Mouse (Mus musculus): ENCODE data around the gene Mtrr.

The Mtrr gene

GRCm38 (mm10) chr13:68581747-68582516 is at the start of gene Mtrr, which contains the start of gene Fastkd3:
Mtrr (minus strand) TSS chr13:68582149.
Fastkd3 (plus strand) TSS chr13:68582234.
- DNase-seq (ENCODE audit: low spot score in 2 of 2), result peak; percentile 92

DNA sequence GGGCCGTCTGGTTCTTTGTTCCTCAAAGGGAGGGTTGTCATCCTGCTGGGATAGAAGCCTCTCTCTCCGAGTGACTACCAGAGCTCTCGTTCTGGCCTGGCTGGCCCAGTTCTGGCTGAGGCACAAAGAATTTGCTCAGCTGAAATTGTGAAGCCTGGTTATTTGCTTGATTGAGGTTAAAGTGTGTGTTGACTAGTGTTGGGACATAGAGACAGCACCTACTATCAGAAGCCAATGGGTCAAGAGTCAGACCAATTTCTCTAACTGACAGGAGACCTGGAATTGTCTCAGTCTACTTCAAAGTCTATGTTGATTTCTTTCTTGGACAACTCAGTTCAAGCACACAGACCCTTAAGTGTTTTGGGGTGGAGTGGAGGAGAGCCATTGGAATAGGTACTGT is 45.1 kb upstream of the Mtrr start:
- DNase-seq (ENCODE audit: low spot score in 2 of 2), result no peak

GRCm38 (mm10) chr13:68622792-68623191 is 40.8 kb upstream of the Mtrr start:
- DNase-seq (ENCODE audit: low spot score in 2 of 2), result no peak

DNA sequence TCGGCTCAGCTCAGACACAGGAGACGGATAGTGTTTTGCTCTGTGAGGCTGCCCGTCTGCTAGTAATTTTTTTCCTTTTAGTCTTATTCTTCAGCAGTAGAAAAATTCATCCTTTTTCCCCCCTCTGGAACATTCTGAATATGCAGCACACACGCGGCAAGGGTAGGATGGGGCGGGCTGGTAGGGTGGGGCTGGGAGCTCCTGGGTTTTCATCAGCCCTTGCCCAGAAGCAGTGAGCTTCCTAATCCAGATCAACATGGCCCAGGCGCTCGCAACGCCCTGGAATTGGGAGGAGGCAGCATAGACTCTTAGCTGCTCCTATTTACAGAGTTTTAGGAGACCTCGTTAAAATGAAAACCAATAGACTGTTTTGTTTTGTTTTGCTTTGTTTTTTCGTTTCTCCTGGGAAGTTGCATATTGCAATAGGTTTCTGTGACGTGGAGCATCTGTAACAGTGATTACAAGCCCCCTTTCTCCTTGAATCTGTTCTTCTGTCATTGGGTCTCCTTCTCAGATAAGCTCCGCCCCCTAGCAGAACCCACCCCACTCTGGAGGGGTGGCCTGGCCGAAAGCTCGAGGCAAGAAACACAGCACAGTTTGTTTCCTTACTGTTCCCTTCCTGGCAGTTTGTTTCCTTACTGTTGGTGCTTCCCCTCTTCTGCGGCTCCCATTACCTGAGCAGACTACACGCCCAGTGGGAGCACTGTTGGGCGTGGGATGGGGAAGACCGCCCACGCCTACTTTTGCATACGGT is 25.9 kb upstream of the Mtrr start:
- no peak for DNase-seq (ENCODE audit: low spot score in 2 of 2)

DNA sequence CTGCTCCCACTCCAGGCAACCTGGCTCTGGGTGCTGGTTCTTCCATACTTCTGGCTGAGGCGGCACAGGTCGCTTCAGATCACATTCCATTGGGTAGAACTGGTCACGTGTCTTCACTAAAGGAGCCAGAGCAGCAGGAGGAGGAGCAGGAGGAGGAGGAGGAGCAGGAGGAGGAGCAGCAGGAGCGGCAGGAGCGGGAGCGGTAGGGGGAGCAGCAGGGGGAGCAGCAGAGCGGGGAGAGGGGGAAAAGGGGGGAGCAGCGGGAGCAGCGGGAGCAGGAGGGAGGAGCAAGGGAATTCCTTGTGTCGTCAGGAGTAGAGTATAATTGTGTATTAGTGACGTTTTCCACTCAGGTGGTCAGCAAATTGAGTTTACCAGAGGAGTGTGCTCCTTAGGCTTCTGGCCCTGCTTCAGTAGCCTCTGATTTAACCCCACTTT is 23.8 kb upstream of the Mtrr start:
- DNase-seq (ENCODE audit: low spot score in 2 of 2), result no peak

DNA sequence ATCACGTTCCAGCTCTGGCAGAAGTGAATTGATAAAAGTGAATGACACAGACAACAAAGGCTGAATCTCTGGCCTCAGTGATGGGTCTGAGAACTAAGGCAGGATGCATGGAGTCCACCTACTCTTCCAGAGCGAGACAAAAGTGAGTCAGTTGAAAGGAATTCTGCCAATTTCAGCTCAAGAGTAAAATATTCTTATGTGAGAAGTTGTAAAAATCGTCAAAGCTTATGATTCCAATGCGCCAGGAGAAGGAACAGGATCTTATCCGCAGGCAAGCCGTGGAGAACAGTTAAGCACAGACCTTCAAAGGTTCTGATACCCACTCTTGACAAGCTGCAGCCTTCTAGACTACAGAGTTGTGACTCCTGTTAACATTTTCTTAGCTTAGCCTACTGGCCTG is 21.1 kb upstream of the Mtrr start:
- DNase-seq (ENCODE audit: low spot score in 2 of 2), result no peak

GRCm38 (mm10) chr13:68601184-68601583 is 19.2 kb upstream of the Mtrr start:
- no peak for DNase-seq (ENCODE audit: low spot score in 2 of 2)

DNA sequence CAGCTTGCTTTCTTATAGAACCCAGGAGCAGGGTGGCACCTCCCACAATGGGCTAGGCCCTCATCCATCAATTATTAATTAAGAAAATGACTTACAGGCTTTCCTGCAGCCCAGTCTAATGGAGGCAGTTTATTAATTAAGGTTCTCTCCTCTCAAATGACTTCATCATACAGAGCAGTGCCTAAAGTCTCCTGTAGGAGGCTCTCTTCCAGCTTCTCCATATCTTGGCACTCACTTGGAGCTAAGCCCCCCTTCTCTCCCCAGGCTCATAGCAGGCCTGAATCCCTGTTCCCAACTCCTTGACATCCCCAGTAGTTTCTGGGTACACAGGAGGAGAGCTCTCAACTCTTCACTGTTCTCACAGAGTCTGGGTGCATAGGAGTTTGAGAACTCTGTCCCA is 17.0 kb upstream of the Mtrr start:
- DNase-seq (ENCODE audit: low spot score in 2 of 2), result no peak

GRCm38 (mm10) chr13:68597667-68598066 is 15.7 kb upstream of the Mtrr start:
- DNase-seq (ENCODE audit: low spot score in 2 of 2), result no peak

- DNase-seq (ENCODE audit: low spot score in 2 of 2), result no peak
Observed at GRCm38 (mm10) chr13:68597199-68597598, 15.2 kb upstream of the Mtrr start, which contains the start of gene 1700001L19Rik. 1700001L19Rik (plus strand) TSS chr13:68597421.

- DNase-seq (ENCODE audit: low spot score in 2 of 2), result no peak
Observed at GRCm38 (mm10) chr13:68593797-68594196, 11.8 kb upstream of the Mtrr start.

DNA sequence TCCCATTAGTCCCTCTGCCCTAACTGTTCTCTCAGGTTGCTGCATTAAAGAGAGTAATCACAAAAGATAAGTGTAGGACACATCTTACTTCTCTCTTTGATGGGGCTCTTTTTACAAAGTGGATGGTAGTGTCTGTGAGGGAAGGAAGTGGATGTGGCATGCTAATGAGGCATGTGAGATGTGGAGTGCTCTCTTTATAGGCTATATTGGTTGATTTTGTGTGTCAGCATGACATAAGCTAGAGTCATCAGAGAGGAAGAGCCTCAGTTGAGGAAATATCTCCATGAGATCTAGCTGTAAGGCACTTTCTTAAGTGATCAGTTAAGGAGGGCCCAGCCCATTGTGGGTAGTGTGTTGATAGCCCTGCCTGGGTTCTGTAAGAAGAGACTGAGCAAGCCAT is 6.4 kb upstream of the Mtrr start:
- no peak for DNase-seq (ENCODE audit: low spot score in 2 of 2)

- no peak for DNase-seq (ENCODE audit: low spot score in 2 of 2)
Observed at GRCm38 (mm10) chr13:68585441-68585840, 3.5 kb upstream of the Mtrr start.

DNA sequence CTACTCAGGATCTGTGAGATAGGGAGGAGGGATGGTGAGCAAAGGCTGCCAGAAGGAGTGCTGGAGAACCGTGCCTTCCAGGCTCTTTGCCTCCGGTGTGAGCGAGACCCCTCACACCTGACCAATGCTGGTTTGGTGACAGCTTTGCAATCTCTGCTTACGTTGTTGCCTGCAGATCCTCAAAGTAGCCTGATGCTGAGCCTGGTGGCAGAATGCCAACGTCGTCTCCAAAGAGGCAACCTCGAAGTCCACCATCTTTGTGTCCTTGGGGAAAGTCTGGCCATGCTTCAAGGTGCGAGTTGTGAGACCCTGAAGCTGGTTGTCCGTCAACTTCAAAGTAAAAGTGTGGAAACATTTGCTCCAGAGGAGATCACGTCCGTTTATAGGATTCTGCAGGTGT is 2.0 kb upstream of the Mtrr start:
- DNase-seq (ENCODE audit: low spot score in 2 of 2), result no peak

DNA sequence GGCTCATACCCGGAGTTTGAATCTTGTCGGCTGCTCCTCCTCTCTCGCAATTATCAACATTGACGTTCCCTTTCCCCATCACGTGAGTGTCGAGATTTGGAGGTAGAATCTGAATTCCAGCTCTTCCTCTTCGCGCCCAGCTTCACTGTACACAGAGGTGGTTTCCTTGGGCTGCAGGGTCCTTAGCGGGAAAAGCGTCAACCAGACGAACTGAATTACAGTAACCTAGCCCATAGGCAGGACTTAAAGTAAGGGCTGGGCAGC is 500 bp upstream of the Mtrr start:
- DNase-seq (ENCODE audit: low spot score in 2 of 2), result peak in 1 of 2 experiments; percentile 5

DNA sequence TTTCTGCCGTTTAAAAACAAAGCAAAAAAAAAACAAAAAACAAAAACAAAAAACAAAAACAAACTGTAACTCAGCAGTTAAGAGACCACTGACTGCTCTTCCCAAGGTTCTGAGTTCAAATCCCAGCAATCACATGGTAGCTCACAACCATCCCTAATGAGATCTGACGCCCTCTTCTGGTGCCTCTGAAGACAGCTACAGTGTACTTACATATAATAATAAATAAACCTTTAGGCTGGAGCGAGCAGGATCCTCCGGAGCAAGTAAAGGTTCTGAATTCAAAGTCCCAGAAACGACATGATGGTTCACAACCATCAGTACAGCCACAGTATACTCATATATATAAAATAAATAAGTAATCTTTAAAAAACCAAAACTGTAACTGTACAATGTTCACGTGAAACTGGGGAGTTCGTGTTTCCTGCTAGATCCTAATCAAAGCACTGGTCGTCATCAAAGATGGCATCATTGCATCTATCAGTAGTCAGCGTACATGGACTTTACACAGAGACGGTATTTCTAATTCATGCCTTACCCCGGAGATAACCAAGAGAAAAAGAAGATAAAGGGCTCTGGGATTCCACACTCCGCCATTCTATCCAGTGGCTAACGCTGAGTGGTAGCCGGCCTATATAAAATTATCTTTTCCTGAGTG is 736 bp downstream of the Mtrr start:
- DNase-seq (ENCODE audit: low spot score in 2 of 2), result no peak

DNA sequence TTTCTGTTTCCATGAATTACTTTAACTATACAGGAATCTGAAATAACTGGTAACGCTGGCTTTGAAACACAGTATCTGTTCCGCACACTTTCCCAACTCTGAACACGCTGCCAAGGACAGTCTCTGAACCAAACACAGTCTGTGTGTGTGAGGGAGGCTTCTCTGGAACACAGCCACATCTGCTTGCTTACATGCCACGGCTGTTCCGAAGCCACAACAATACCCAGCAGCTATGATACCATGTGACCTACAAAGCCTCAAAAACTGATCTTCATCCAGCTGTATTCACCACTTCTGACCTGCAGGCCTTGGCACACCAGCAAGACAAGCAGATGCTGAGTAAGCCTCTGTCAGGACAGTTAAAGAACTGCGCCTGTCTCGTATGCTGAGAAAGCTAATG is 4.0 kb downstream of the Mtrr start:
- no peak for DNase-seq (ENCODE audit: low spot score in 2 of 2)

DNA sequence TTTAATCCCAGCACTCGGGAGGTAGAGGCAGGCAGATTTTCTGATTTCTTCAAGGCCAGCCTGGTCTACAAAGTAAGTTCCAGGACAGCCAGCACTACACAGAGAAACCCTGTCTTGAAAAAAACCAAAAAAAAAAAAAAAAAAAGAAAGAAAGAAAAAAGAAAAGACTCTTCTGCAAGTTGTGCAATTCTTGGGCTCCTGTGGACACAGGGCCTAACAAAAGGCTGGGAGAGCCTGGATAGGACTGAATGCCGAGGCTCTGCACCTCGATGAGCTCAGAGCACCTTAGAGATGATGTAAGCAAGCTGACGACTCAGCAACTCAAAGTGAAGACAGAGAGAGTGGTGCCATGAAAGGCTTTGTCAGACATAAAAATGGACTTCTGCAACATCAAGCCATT is 7.6 kb downstream of the Mtrr start:
- DNase-seq (ENCODE audit: low spot score in 2 of 2), result no peak

- DNase-seq (ENCODE audit: low spot score in 2 of 2), result no peak
Observed at GRCm38 (mm10) chr13:68572966-68573913, 8.7 kb downstream of the Mtrr start.

DNA sequence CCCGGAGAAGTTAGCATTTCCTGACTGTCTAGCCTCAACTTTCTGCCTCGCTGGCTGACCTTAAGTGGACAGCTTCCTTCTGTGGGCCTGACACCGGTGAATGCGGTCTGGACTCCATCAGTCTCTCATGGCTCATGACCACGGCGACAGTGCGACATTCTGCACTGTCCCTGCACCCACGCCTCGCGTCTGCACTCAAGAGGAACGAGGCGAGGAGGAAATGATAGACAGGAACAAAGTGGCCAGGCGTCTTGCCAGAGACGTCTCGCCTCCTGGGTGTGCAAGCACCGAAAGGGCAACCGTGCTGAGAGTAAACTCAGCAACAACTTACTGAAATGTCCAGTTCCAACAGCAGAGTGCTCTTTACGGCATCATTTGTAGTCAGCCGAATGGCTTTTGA is 9.7 kb downstream of the Mtrr start:
- no peak for DNase-seq (ENCODE audit: low spot score in 2 of 2)

GRCm38 (mm10) chr13:68569589-68570336 is 12.2 kb downstream of the Mtrr start:
- no peak for DNase-seq (ENCODE audit: low spot score in 2 of 2)
